Comparison of ENCODE assay signal across 1 mouse cellular context in genomic region chr19:5787128-5787635, GRCm38 (mm10).
TF ChIP-seq lines count a peak whose summit lies in the region.

No protein-coding gene starts in this region.

TF ChIP-seq in MEL, 35 proteins besides CTCF, POLR2A, EP300 and RAD21 (continued from another document):
- TF ChIP-seq GATA1 (IDR thresholded peaks at IDR 0.05; ENCODE audit: low read depth, low read length) (no peak), TAL1 (IDR thresholded peaks at IDR 0.05; ENCODE audit: low read length) (no peak), MYC (IDR thresholded peaks at IDR 0.05; ENCODE audit: low read depth, low read length) (no peak), CHD2 (IDR thresholded peaks at IDR 0.05; ENCODE audit: low read length) (no peak), SMC3 (IDR thresholded peaks at IDR 0.05; ENCODE audit: low read depth, low read length) (peak; percentile 89), MAX (IDR thresholded peaks at IDR 0.05; ENCODE audit: low read length) (no peak), USF1 (IDR thresholded peaks at IDR 0.05; ENCODE audit: low read depth, low read length) (no peak), NRF1 (IDR thresholded peaks at IDR 0.05; ENCODE audit: insufficient read depth, low read depth, low read length, poor library complexity, severe bottlenecking) (no peak), ZC3H11A (IDR thresholded peaks at IDR 0.05; ENCODE audit: low read depth, low read length) (peak; percentile 87), E2F4 (IDR thresholded peaks at IDR 0.05; ENCODE audit: borderline replicate concordance, low read depth, low read length) (no peak), KAT2A (conservative IDR thresholded peaks at IDR 0.05; ENCODE audit: low read depth, low read length) (no peak)
